Mouse (Mus musculus) MEL (cell line): ENCODE data around the gene Hbp1. TPM values are rescaled to one million over a fixed set of nuclear protein-coding genes. Genes with fewer than 3 reads are reported as not detected.

Experiments
- DNase-seq: peaks from one replicate; pipeline ENCODE4 v3.0.0; 2011; ENCODE audit warnings: low read depth, low spot score
- H3K27ac ChIP-seq: 2 replicates; pipeline ENCODE4 v1.5.1; 2012; ENCODE audit warnings: low read depth, mild to moderate bottlenecking, control low read depth, low read length, moderate library complexity; ENCODE audit not compliant: control insufficient read depth
- H3K27me3 ChIP-seq, 2 experiments: fragments of 150-350 bp in 1 of 2; sonication (generic) in 1 of 2; 2 replicates each; pipeline ENCODE4 v1.6.1; 2012; ENCODE audit warnings: low read length in 2 of 2, mild to moderate bottlenecking in 2 of 2, improper control_type of control experiment in 1 of 2, moderate library complexity in 1 of 2; ENCODE audit not compliant: insufficient read depth in 2 of 2, control insufficient read depth in 1 of 2
- H3K36me3 ChIP-seq, 2 experiments: 2 replicates each; pipeline ENCODE4 v1.6.1; 2012 to 2014; ENCODE audit warnings: low read length in 2 of 2, improper control_type of control experiment in 1 of 2, inconsistent platforms in 1 of 2, mild to moderate bottlenecking in 1 of 2; ENCODE audit not compliant: insufficient read depth in 2 of 2, control insufficient read depth in 1 of 2
- H3K4me1 ChIP-seq, 2 experiments: fragments of 150-350 bp in 1 of 2; sonication (generic) in 1 of 2; 2 replicates each; pipeline ENCODE4 v1.6.1; 2012; ENCODE audit warnings: low read length in 2 of 2, improper control_type of control experiment in 1 of 2, mild to moderate bottlenecking in 1 of 2; ENCODE audit not compliant: insufficient read depth in 2 of 2, control insufficient read depth in 1 of 2
- H3K4me3 ChIP-seq, 2 experiments: fragments of 150-350 bp in 1 of 2; sonication (generic) in 1 of 2; 2 replicates each; pipeline ENCODE4 v1.5.1; 2012; ENCODE audit warnings: low read depth in 2 of 2, low read length in 2 of 2, mild to moderate bottlenecking in 2 of 2, moderate library complexity in 2 of 2, control low read depth in 1 of 2, improper control_type of control experiment in 1 of 2; ENCODE audit not compliant: control insufficient read depth in 1 of 2, insufficient read depth in 1 of 2
- H3K79me2 ChIP-seq: 2 replicates; pipeline ENCODE4 v1.6.1; 2012; ENCODE audit warnings: mild to moderate bottlenecking, low read length, moderate library complexity; ENCODE audit not compliant: control insufficient read depth, poor library complexity, insufficient read depth
- H3K9ac ChIP-seq: 2 replicates; pipeline ENCODE4 v1.6.1; 2012; ENCODE audit warnings: low read depth, mild to moderate bottlenecking, control low read depth, low read length, moderate library complexity; ENCODE audit not compliant: control insufficient read depth, poor library complexity, severe bottlenecking
- H3K9me3 ChIP-seq: fragments of 150-350 bp; sonication (generic); replicated peaks from 2 replicates; pipeline ENCODE4 v1.6.1; 2012; ENCODE audit warnings: mild to moderate bottlenecking, low read length, improper control_type of control experiment, moderate library complexity; ENCODE audit not compliant: insufficient read depth
- BHLHE40 ChIP-seq: IDR thresholded peaks from 2 replicates; pipeline ENCODE4 v1.6.1; 2012; ENCODE audit warnings: low read depth, mild to moderate bottlenecking, inconsistent platforms, low read length, improper control_type of control experiment, borderline replicate concordance
- CHD2 ChIP-seq: IDR thresholded peaks from 2 replicates; pipeline ENCODE4 v1.6.1; 2011; ENCODE audit warnings: low read length, improper control_type of control experiment
- CTCF ChIP-seq, 3 experiments: IDR thresholded peaks in 2 of 3; conservative IDR thresholded peaks in 1 of 3; 2 replicates each; pipeline ENCODE4 v1.5.1; 2011 to 2012; ENCODE audit warnings: low read length in 3 of 3, low read depth in 2 of 3, mild to moderate bottlenecking in 2 of 3, improper control_type of control experiment in 1 of 3, inconsistent platforms in 1 of 3, mixed read lengths in 1 of 3, moderate library complexity in 1 of 3; ENCODE audit not compliant: control insufficient read depth in 1 of 3, insufficient read depth in 1 of 3, poor library complexity in 1 of 3, severe bottlenecking in 1 of 3
- ELF1 ChIP-seq: IDR thresholded peaks from 2 replicates; pipeline ENCODE4 v1.6.1; 2014; ENCODE audit warnings: low read depth, mild to moderate bottlenecking, inconsistent platforms, low read length, improper control_type of control experiment, moderate library complexity
- EP300 ChIP-seq, 2 experiments: IDR thresholded peaks; 2 replicates each; pipeline ENCODE4 v1.6.1; 2011; ENCODE audit warnings: improper control_type of control experiment in 2 of 2, low read length in 2 of 2, low read depth in 1 of 2, mild to moderate bottlenecking in 1 of 2
- ETS1 ChIP-seq: IDR thresholded peaks from 2 replicates; pipeline ENCODE4 v1.6.1; 2012; ENCODE audit warnings: low read depth, mild to moderate bottlenecking, inconsistent platforms, low read length, improper control_type of control experiment, moderate library complexity
- GATA1 ChIP-seq: IDR thresholded peaks from 2 replicates; pipeline ENCODE4 v1.6.1; 2011; ENCODE audit warnings: low read depth, low read length, improper control_type of control experiment
- HCFC1 ChIP-seq: IDR thresholded peaks from 2 replicates; pipeline ENCODE4 v1.6.1; 2012; ENCODE audit warnings: low read depth, mild to moderate bottlenecking, inconsistent platforms, low read length, improper control_type of control experiment, moderate library complexity
- MAX ChIP-seq: IDR thresholded peaks from 2 replicates; pipeline ENCODE4 v1.6.1; 2011; ENCODE audit warnings: low read length, improper control_type of control experiment
- MAZ ChIP-seq: IDR thresholded peaks from 2 replicates; pipeline ENCODE4 v1.6.1; 2012; ENCODE audit warnings: low read depth, mild to moderate bottlenecking, inconsistent platforms, low read length, improper control_type of control experiment
- MXI1 ChIP-seq: IDR thresholded peaks from 2 replicates; pipeline ENCODE4 v1.6.1; 2011; ENCODE audit warnings: mild to moderate bottlenecking, low read depth, low read length, improper control_type of control experiment
- NELFE ChIP-seq: IDR thresholded peaks from 2 replicates; pipeline ENCODE4 v1.6.1; 2011; ENCODE audit warnings: low read depth, low read length, improper control_type of control experiment
- NRF1 ChIP-seq: IDR thresholded peaks from 2 replicates; pipeline ENCODE4 v1.6.1; 2014; ENCODE audit warnings: low read depth, mild to moderate bottlenecking, inconsistent platforms, low read length, improper control_type of control experiment, moderate library complexity; ENCODE audit not compliant: poor library complexity, insufficient read depth, severe bottlenecking
- POLR2AphosphoS2 ChIP-seq: IDR thresholded peaks from 2 replicates; pipeline ENCODE4 v1.6.1; 2011; ENCODE audit warnings: low read length, improper control_type of control experiment
- POLR2AphosphoS5 ChIP-seq: IDR thresholded peaks from 2 replicates; pipeline ENCODE4 v1.6.1; 2012; ENCODE audit warnings: low read depth, borderline replicate concordance, mild to moderate bottlenecking, inconsistent platforms, low read length, moderate library complexity, mixed read lengths
- RAD21 ChIP-seq: IDR thresholded peaks from 2 replicates; pipeline ENCODE4 v1.6.1; 2011; ENCODE audit warnings: mild to moderate bottlenecking, low read depth, low read length, improper control_type of control experiment
- SIN3A ChIP-seq: IDR thresholded peaks from 2 replicates; pipeline ENCODE4 v1.6.1; 2012; ENCODE audit warnings: low read length, improper control_type of control experiment, inconsistent platforms
- UBTF ChIP-seq: IDR thresholded peaks from 2 replicates; pipeline ENCODE4 v1.6.1; 2012; ENCODE audit warnings: low read depth, mild to moderate bottlenecking, inconsistent platforms, low read length, improper control_type of control experiment, moderate library complexity, borderline replicate concordance; ENCODE audit not compliant: insufficient read depth
- USF1 ChIP-seq: IDR thresholded peaks from 2 replicates; pipeline ENCODE4 v1.6.1; 2014; ENCODE audit warnings: low read depth, mild to moderate bottlenecking, inconsistent platforms, low read length, improper control_type of control experiment, moderate library complexity
- ZMIZ1 ChIP-seq: IDR thresholded peaks from 2 replicates; pipeline ENCODE4 v1.6.1; 2012; ENCODE audit warnings: low read depth, mild to moderate bottlenecking, inconsistent platforms, low read length, improper control_type of control experiment, moderate library complexity
- polyA plus RNA-seq, 2 experiments: library from polyadenylated mRNA; stranded (reverse) in 1 of 2; unstranded in 1 of 2; fragments of >175 nt in 1 of 2; fragments of >200 nt in 1 of 2; gene quantifications; 2 replicates each; pipeline versions ENCODE4 v1.2.1 to v1.2.4; 2012; ENCODE audit warnings: low replicate concordance in 2 of 2, low read depth in 1 of 2; ENCODE audit not compliant: insufficient read length in 2 of 2, insufficient read depth in 1 of 2, missing spikeins in 1 of 2
- total RNA-seq: library from RNA; depleted of rRNA; stranded (reverse); fragments of 300-350 nt; gene quantifications from 2 replicates; pipeline ENCODE4 v1.2.3, GENCODE M21; 2012

Hbp1 gene
- total and polyA plus RNA-seq, 3 experiments, result 4.3 to 8.8 TPM; not detected in 1

- Histone ChIP-seq H3K9me3 (no peaks in the 10 kb centered on the region), H3K9ac (no peak overlapping the region), H3K4me1 (peaks cover 3 to 12% of the 10 kb centered on the region in 2 experiments; a peak in 3 of 4 replicates), H3K4me3 (no peak overlapping the region), H3K36me3 (peaks cover 0 to 9% of the 10 kb centered on the region in 2 experiments; a peak in 2 of 4 replicates), H3K79me2 (no peaks in the 10 kb centered on the region), H3K27me3 (no peaks in the 10 kb centered on the region), H3K27ac (no peak overlapping the region)
- TF ChIP-seq RAD21, result no peak
- no peak for TF ChIP-seq ELF1
- no peak for TF ChIP-seq POLR2AphosphoS2
- TF ChIP-seq USF1, result no peak
- no peak for TF ChIP-seq POLR2AphosphoS5
- no peak for TF ChIP-seq NRF1
- no peak for DNase-seq
Measured at GRCm38 (mm10) chr12:31916691-31917090, 33.6 kb downstream of the Hbp1 start.

DNA sequence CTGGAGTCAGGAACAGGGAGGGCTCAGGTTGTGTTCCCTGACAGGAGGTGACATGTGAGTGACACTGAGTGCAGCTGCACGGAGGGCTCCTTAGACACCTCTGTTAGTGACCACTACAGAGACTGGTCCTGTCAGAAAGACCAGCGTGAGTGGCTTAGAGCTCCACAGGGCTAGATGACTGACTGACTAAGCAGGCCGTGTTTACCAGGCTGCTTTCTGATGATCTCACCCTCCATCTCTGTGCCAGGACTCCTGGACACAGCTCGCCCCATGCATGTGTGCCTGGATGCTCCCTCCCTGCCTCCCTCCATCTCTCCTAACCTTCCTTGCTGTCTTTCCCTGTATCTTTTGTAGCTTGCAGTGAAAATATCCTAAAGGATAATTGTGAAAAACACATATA, 36.7 kb downstream of the Hbp1 start:
- Histone ChIP-seq H3K79me2 (no peaks in the 10 kb centered on the region), H3K27ac (no peak overlapping the region), H3K27me3 (no peaks in the 10 kb centered on the region), H3K4me1 (peaks cover 3 to 12% of the 10 kb centered on the region in 2 experiments; a peak in 3 of 4 replicates), H3K4me3 (no peak overlapping the region), H3K36me3 (peaks cover 0 to 9% of the 10 kb centered on the region in 2 experiments; a peak in 2 of 4 replicates), H3K9ac (no peak overlapping the region), H3K9me3 (no peaks in the 10 kb centered on the region)
- DNase-seq, result no peak
- no peak for TF ChIP-seq HCFC1
- TF ChIP-seq BHLHE40, result no peak
- TF ChIP-seq EP300 (IDR thresholded peaks at IDR 0.05; ENCODE audit: low read depth in 1 of 2, low read length in 2 of 2), result no peak
- TF ChIP-seq SIN3A, result no peak
- no peak for TF ChIP-seq ZMIZ1
- TF ChIP-seq MAX, result no peak
- TF ChIP-seq POLR2AphosphoS5, result no peak
- no peak for TF ChIP-seq CHD2
- TF ChIP-seq GATA1, result no peak
- TF ChIP-seq CTCF (IDR thresholded peaks at IDR 0.05 in 2 of 3, conservative IDR thresholded peaks at IDR 0.05 in 1 of 3; ENCODE audit: control insufficient read depth in 1 of 3, insufficient read depth in 1 of 3, low read depth in 2 of 3, low read length in 3 of 3, poor library complexity in 1 of 3, severe bottlenecking in 1 of 3), result no peak
- no peak for TF ChIP-seq MXI1
- TF ChIP-seq USF1, result no peak
- no peak for TF ChIP-seq ETS1
- TF ChIP-seq MAZ, result no peak
- TF ChIP-seq NELFE, result no peak
- TF ChIP-seq UBTF, result no peak
